Mouse (Mus musculus) left cerebral cortex, postnatal 36 days (tissue): ENCODE measurements around the gene Megf9. TPM values are rescaled to one million over a fixed set of nuclear protein-coding genes. Genes with fewer than 3 reads are reported as not detected.

Experiments
- DNase-seq, 2 experiments: peaks; one replicate each; pipeline ENCODE4 v3.0.0; 2021 to 2022; ENCODE audit warnings: low spot score in 2 of 2, mixed read lengths in 1 of 2
- intact Hi-C: fragments of 180-260 bp; cut with DNase I; formaldehyde crosslinking; loops from one replicate; pipeline ENCODE4 v1.15.1; 2025
- total RNA-seq, 2 experiments: library from RNA; stranded (reverse); gene quantifications; 2 replicates each; pipeline ENCODE4 v1.2.3; 2021

The Megf9 gene
- total RNA-seq, 2 experiments from 2014 or later: 106 to 122 TPM

DNA sequence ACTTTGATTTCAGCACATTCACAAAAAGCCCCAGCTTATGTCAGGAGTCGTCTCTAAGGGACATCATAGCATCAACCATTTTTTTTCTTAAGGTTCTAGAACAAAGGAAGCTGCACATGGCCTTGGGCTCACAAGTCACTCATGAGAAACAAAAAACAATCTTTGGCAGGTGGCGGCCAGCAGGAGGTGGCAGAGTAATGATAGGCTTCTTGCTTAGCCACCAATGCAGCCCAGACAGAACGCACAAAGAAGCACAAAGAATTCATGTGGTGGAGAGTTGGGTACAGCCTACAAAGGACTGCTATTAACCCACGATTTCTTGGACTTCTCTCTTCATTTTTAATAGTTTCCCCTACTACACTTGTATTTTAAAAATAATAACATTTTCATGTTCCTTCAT is 157.4 kb downstream of the Megf9 start:
- intact Hi-C loops: no loop called here

More for the DNA sequence above, 157.4 kb downstream of the Megf9 start:
- DNase-seq: no peak

Other genes starting within 250 kb of the Megf9 start
- 10 to 100 TPM in 1 of 2 experiments, 1 to 10 TPM in 1; 6.8 to 10.0 TPM for gene Cdk5rap2, start 124.6 kb downstream of the Megf9 start, total RNA-seq